Mouse (Mus musculus) forebrain, embryonic 15.5 days (tissue): ENCODE data around the gene Cd24a. TPM values are rescaled to one million over a fixed set of nuclear protein-coding genes. Genes with fewer than 3 reads are reported as not detected.

Source experiments
- ATAC-seq: fragments of 200-750 bp; cut with Nextera tagmentation; replicated peaks from 2 replicates; pipeline ENCODE4 v1.8.0; 2017; ENCODE audit warnings: mild to moderate bottlenecking, moderate TSS enrichment, moderate library complexity
- H3K27ac ChIP-seq: fragments of 300-500 bp; sonication (generic); replicated peaks from 2 replicates; pipeline ENCODE4 v1.5.1; 2015; ENCODE audit warnings: mild to moderate bottlenecking, inconsistent platforms
- H3K27me3 ChIP-seq: fragments of 300-500 bp; sonication (generic); 2 replicates; pipeline ENCODE4 v1.6.1; 2015; ENCODE audit warnings: inconsistent platforms
- H3K36me3 ChIP-seq: fragments of 300-500 bp; sonication (generic); 2 replicates; pipeline ENCODE4 v1.6.1; 2015; ENCODE audit warnings: mild to moderate bottlenecking, inconsistent platforms
- H3K4me1 ChIP-seq: fragments of 300-500 bp; sonication (generic); 2 replicates; pipeline ENCODE4 v1.6.1; 2015; ENCODE audit warnings: inconsistent platforms
- H3K4me2 ChIP-seq: fragments of 300-500 bp; sonication (generic); replicated peaks from 2 replicates; pipeline ENCODE4 v1.6.1; 2015; ENCODE audit warnings: mild to moderate bottlenecking, inconsistent platforms
- H3K4me3 ChIP-seq: fragments of 300-500 bp; sonication (generic); 2 replicates; pipeline ENCODE4 v1.5.1; 2015; ENCODE audit warnings: mild to moderate bottlenecking, inconsistent platforms
- H3K9ac ChIP-seq: fragments of 300-500 bp; sonication (generic); replicated peaks from 2 replicates; pipeline ENCODE4 v1.6.1; 2015; ENCODE audit warnings: mild to moderate bottlenecking, inconsistent platforms
- H3K9me3 ChIP-seq: fragments of 300-500 bp; sonication (generic); 2 replicates; pipeline ENCODE4 v1.6.1; 2016; ENCODE audit warnings: inconsistent platforms
- WGBS: fragments of 180-500 bp; shearing (Covaris S2); methylation state at CpG from one replicate; pipeline ENCODE4 v1.1.7; 2015; ENCODE audit warnings: mixed read lengths; 5-methylcytosine and 5-hydroxymethylcytosine counted together
- polyA plus RNA-seq: library from polyadenylated mRNA; unstranded; fragments of >200 nt; fragmentation: Nextera tagmentation; extraction: Ambion mirVana; gene quantifications from 2 replicates; pipeline ENCODE4 v1.2.1, GENCODE M21; 2015

Cd24a gene
- polyA plus RNA-seq, 1 experiment from 2014 or later, result 974 TPM

DNA sequence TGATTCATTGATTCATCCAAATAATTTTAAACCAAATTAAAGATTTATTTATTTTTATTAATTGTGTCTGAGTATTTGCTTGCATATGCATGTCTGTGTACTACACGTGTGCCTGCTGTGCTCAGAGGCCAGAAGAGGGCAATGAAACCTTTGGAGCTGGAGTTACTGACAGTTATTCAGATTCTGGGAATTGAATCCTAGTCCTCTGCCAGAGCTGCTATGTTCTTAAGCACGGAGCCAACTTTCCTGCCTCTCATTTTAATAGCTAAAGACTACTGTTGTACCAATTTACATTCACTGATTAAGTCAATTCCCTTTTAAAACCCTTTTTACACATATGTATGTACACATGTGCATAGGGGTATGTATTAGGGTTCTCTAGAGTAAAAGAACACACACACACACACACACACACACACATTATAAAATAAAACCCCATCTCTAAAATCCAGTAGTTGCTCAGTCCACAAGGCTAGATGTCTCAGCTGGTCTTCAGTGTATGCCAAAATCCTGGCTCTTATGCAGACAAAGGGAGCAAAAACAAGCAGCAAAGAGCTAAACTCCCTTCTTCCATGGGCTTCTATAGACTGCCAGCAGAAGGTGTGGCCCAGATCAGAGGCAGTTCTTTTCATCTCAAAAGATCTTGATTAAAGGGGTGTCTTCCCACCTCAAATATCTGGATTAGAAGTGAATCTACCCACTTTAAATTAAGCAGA is 53.7 kb downstream of the Cd24a start:
- peak; percentile 69 for ATAC-seq
- Histone ChIP-seq H3K4me2 (no peak overlapping the region), H3K27me3 (no peaks in the 10 kb centered on the region), H3K36me3 (no peaks in the 10 kb centered on the region), H3K27ac (peak overlapping the region; percentile 79), H3K4me3 (no peak overlapping the region), H3K9ac (no peak overlapping the region), H3K9me3 (no peaks in the 10 kb centered on the region), H3K4me1 (peaks cover 12% of the 10 kb centered on the region; the same call in 1 of the 2 replicates)
- 39% methylated on average over 2 of the region's 2 CpGs for WGBS

DNA sequence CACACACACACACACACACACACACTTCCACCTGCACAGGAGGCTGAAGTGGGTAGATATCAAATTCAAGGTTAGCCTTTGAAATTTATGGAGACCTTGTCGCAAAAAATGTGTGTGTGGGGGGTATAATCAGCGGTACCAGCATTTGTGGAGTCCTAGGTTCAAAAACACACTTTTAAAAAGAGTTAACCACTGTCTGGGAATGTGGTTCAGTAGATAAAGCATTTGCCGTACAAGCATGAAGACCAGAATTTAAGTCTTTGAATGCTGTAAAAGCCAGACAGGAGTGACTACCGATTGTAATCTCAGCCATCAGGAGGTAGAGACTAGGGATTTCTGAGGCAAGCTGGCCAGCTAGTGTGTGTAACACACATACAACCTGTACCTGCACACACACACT is 55.0 kb downstream of the Cd24a start:
- no peak overlapping the region for H3K9ac ChIP-seq
- 93% methylated on average over 4 of the region's 4 CpGs for whole genome bisulfite sequencing
- no peaks in the 10 kb centered on the region for H3K9me3 ChIP-seq

More for the DNA sequence above, 55.0 kb downstream of the Cd24a start:
- ATAC-seq, result no peak
- no peaks in the 10 kb centered on the region for H3K36me3 ChIP-seq
- no peak overlapping the region for H3K4me2 ChIP-seq
- H3K27ac ChIP-seq, result no peak overlapping the region
- H3K4me1 ChIP-seq, result peaks cover 12% of the 10 kb centered on the region; the same call in 1 of the 2 replicates
- no peaks in the 10 kb centered on the region for H3K27me3 ChIP-seq
- H3K4me3 ChIP-seq, result no peak overlapping the region

Other genes with a start within 250 kb of the Cd24a start
- gene Bend3, start 99.5 kb upstream of the Cd24a start, polyA plus RNA-seq, result 4.2 and 5.1 TPM in 2 replicates
- 14.6 and 20.4 TPM in 2 replicates for gene Gm9803, start 54.2 kb upstream of the Cd24a start, polyA plus RNA-seq
- gene 1700021F05Rik, start 37.3 kb upstream of the Cd24a start, polyA plus RNA-seq, result 68.7 and 70.2 TPM in 2 replicates